Mouse (Mus musculus): ENCODE data around the gene Sertad1. TPM values are rescaled to one million over a fixed set of nuclear protein-coding genes. Genes with fewer than 3 reads are reported as not detected.

The Sertad1 gene
- polyA plus RNA-seq, 1 experiment from 2014 or later: 39.3 TPM

DNA sequence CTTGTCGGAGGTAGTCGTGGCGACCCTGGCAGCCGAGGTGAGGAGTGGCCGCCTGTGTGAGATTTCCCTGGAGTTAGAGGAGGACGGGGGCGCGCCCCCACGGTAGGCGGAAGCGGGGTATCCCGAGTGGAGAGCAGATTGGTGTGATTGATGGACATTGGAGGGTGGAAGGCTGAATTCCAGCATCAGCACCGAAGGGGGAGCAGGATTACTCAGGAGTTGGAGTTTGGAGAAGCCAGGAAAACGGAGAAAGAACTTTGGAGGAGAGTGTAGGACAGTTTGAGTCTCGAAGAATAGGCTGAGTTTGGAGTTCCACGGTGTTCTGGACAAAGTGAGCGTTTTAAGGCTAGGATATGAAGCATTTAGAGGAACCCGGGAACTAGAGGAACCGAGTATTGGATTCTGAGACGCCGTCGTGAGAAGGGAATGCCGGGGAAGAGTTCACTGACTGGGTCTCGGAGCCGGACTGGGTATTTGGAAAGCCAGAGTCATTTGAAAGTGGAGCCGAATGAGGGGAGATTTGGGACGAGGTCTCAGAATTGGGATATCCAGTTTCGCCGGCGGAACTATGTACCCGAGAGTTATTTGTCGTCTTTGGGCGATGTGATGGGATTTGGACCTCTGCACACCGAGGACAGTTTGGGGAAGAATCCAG is 12.7 kb upstream of the Sertad1 start:
- no peak for DNase-seq
- Histone ChIP-seq H3K27me3 (ENCODE audit: insufficient read depth, low read length) (no peaks in the 10 kb centered on the region), H3K9ac (peak overlapping the region; percentile 67), H3K4me3 (ENCODE audit: low read depth, low read length) (peak overlapping the region; percentile 75), H3K27ac (ENCODE audit: low read depth) (peak overlapping the region; percentile 96), H3K9me3 (ENCODE audit: low read depth, low read length) (no peaks in the 10 kb centered on the region), H3K4me2 (peak overlapping the region; percentile 69), H3K4me1 (ENCODE audit: insufficient read depth) (peaks cover 8% of the 10 kb centered on the region; the same call in 1 of the 2 replicates), H3K36me3 (ENCODE audit: insufficient read depth) (peaks cover 20% of the 10 kb centered on the region)
- no peak for TF ChIP-seq CTCF (IDR thresholded peaks at IDR 0.05; ENCODE audit: low read depth)
- no peak; the same call in 1 of the 2 replicates for ATAC-seq (ENCODE audit: insufficient read depth)
- WGBS: under 1% methylated on average over 34 of the region's 34 CpGs

DNA sequence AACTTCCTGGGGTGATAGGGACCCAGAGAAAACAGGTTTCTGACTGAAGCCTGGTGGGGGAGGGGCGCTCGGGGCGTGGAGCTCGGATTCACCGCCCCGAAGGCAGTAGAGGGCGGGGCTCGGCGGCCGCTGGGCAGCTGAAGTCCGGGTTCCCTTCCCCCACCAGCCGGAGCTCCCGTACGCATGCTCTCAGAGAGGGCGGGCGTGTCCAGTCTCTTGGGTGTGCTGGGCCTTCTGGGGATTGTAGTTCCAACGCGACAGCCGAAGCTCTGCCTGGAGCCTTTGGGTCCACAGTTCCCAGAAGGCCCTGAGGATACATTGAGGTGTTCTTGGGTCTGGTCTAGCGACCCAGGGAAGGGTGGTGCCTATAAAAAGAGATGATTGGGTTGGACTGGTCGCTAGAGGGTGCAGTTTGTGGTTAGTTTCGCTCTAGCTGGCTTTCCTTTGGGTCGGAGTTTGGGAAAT is 12.2 kb upstream of the Sertad1 start:
- peak overlapping the region; percentile 96 for H3K27ac ChIP-seq (ENCODE audit: low read depth)
- under 1% methylated on average over 23 of the region's 23 CpGs for WGBS
- no peaks in the 10 kb centered on the region for H3K27me3 ChIP-seq (ENCODE audit: insufficient read depth, low read length)
- DNase-seq: peak; percentile 99
- H3K4me1 ChIP-seq (ENCODE audit: insufficient read depth): peaks cover 8% of the 10 kb centered on the region; the same call in 1 of the 2 replicates
- peak overlapping the region; percentile 67 for H3K9ac ChIP-seq
- H3K36me3 ChIP-seq (ENCODE audit: insufficient read depth): peaks cover 20% of the 10 kb centered on the region
- H3K4me2 ChIP-seq: peak overlapping the region; percentile 69
- ATAC-seq (ENCODE audit: insufficient read depth): peak; percentile 92
- peak; percentile 71 for TF ChIP-seq CTCF (IDR thresholded peaks at IDR 0.05; ENCODE audit: low read depth)
- peak overlapping the region; percentile 75 for H3K4me3 ChIP-seq (ENCODE audit: low read depth, low read length)
- no peaks in the 10 kb centered on the region for H3K9me3 ChIP-seq (ENCODE audit: low read depth, low read length)

DNA sequence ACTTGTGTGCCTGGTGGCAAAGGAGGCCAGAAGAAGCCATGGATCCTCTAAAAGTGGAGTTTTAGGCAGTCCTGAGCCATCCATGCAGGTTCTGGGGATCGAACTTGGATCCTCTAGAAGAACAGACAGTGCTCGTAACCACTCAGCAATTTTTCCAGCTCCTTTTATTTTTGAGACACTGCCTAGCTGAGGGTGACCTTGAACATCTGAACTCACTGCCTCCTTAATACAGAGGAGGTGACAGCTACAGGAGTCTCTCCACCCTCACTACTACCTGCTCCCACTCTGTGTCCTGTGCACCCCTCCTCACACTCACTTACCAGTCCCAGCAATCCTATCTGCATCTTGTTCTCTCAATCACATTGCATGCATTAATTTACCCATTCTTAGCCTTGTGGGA is 11.1 kb upstream of the Sertad1 start:
- no peak for TF ChIP-seq CTCF (IDR thresholded peaks at IDR 0.05; ENCODE audit: low read depth)
- H3K27me3 ChIP-seq (ENCODE audit: insufficient read depth, low read length): no peaks in the 10 kb centered on the region

DNA sequence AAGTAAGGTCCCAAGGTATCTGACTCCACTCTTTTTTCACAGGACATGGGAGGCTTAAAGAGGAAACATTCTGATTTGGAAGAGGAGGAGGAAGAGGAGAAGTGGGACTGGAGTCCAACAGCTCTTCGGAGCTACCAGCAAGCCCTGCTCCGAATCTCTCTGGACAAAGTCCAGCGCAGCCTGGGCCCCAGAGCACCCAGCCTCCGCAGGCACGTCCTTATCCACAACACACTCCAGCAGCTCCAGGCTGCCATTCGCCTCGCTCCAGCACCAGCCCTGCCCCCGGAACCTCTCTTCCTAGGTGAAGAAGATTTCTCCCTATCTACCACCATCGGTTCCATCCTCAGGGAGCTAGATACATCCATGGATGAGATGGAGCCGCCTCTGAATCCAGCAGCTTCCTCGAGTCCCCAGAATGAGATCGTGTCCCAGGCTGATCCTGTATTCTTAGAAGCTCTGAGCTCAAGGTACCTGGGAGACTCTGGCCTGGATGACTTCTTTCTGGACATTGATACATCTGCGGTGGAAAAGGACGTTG is 10.5 kb upstream of the Sertad1 start:
- TF ChIP-seq CTCF (IDR thresholded peaks at IDR 0.05; ENCODE audit: low read depth): no peak
- Histone ChIP-seq H3K9ac (no peak overlapping the region), H3K9me3 (ENCODE audit: low read depth, low read length) (no peaks in the 10 kb centered on the region), H3K36me3 (ENCODE audit: insufficient read depth) (peaks cover 20% of the 10 kb centered on the region), H3K4me1 (ENCODE audit: insufficient read depth) (peaks cover 12% of the 10 kb centered on the region; the same call in 1 of the 2 replicates), H3K27ac (ENCODE audit: low read depth) (no peak overlapping the region), H3K4me2 (no peak overlapping the region), H3K27me3 (ENCODE audit: insufficient read depth, low read length) (no peaks in the 10 kb centered on the region), H3K4me3 (ENCODE audit: low read depth, low read length) (no peak overlapping the region)
- WGBS: 93% methylated on average over 14 of the region's 14 CpGs
- ATAC-seq (ENCODE audit: insufficient read depth): no peak
- no peak for DNase-seq

More for the DNA sequence above, 11.1 kb upstream of the Sertad1 start:
- peaks cover 8% of the 10 kb centered on the region; the same call in 1 of the 2 replicates for H3K4me1 ChIP-seq (ENCODE audit: insufficient read depth)
- WGBS: 96% methylated on average over 2 of the region's 2 CpGs
- no peaks in the 10 kb centered on the region for H3K9me3 ChIP-seq (ENCODE audit: low read depth, low read length)
- peak overlapping the region; percentile 75; the same call in 1 of the 2 replicates for H3K4me3 ChIP-seq (ENCODE audit: low read depth, low read length)
- 0 out of 2 replicates have a peak overlapping the region, but pooled peaks have one; percentile 30 for H3K27ac ChIP-seq (ENCODE audit: low read depth)
- peak overlapping the region; percentile 69 for H3K4me2 ChIP-seq
- H3K36me3 ChIP-seq (ENCODE audit: insufficient read depth): peaks cover 20% of the 10 kb centered on the region
- ATAC-seq (ENCODE audit: insufficient read depth) (no peak), DNase-seq (no peak)
- no peak overlapping the region for H3K9ac ChIP-seq

- 72% methylated on average over 7 of the region's 7 CpGs for WGBS
- Histone ChIP-seq H3K36me3 (ENCODE audit: insufficient read depth) (peaks cover 20% of the 10 kb centered on the region), H3K9ac (no peak overlapping the region), H3K4me3 (ENCODE audit: low read depth, low read length) (no peak overlapping the region), H3K27me3 (ENCODE audit: insufficient read depth, low read length) (no peaks in the 10 kb centered on the region), H3K27ac (ENCODE audit: low read depth) (peak overlapping the region; percentile 15; the same call in 1 of the 2 replicates), H3K9me3 (ENCODE audit: low read depth, low read length) (no peaks in the 10 kb centered on the region), H3K4me1 (ENCODE audit: insufficient read depth) (peaks cover 6% of the 10 kb centered on the region; the same call in 1 of the 2 replicates), H3K4me2 (no peak overlapping the region)
- TF ChIP-seq CTCF (IDR thresholded peaks at IDR 0.05; ENCODE audit: low read depth): no peak
- ATAC-seq (ENCODE audit: insufficient read depth) (no peak), DNase-seq (no peak)
Observed at GRCm38 (mm10) chr7:27478561-27478960, 8.1 kb upstream of the Sertad1 start.

- Histone ChIP-seq H3K4me3 (ENCODE audit: low read depth, low read length) (no peak overlapping the region), H3K27ac (ENCODE audit: low read depth) (no peak overlapping the region), H3K4me2 (no peak overlapping the region), H3K9ac (no peak overlapping the region), H3K27me3 (ENCODE audit: insufficient read depth, low read length) (no peaks in the 10 kb centered on the region), H3K9me3 (ENCODE audit: low read depth, low read length) (no peaks in the 10 kb centered on the region), H3K4me1 (ENCODE audit: insufficient read depth) (peaks cover 6% of the 10 kb centered on the region; the same call in 1 of the 2 replicates), H3K36me3 (ENCODE audit: insufficient read depth) (peaks cover 20% of the 10 kb centered on the region)
- WGBS: 64% methylated on average over 1 of the region's 1 CpGs
- ATAC-seq (ENCODE audit: insufficient read depth) (no peak), DNase-seq (no peak)
- TF ChIP-seq CTCF (IDR thresholded peaks at IDR 0.05; ENCODE audit: low read depth): no peak
Observed at GRCm38 (mm10) chr7:27479750-27480149, 7.0 kb upstream of the Sertad1 start.

DNA sequence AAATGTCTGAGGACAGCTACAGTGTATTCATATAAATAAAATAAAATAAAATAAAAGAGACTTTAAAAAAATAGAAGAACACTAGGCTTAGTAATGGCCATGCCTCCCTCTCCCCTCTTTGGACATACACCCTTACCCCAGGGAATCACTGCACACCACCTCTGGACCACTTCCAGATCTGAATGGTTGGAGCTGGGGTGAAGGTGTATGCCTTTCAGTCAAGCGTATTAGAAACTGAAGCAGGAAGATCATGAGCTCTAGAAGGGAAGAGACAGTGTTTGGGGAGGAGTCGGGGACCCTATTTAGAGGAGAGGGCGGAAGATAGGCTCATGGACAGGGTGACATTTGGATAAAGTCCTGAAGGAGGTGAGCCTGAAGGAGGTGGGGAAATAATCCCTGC is 6.2 kb upstream of the Sertad1 start:
- no peak for DNase-seq
- Histone ChIP-seq H3K27ac (ENCODE audit: low read depth) (peak overlapping the region; percentile 87), H3K36me3 (ENCODE audit: insufficient read depth) (peaks cover 20% of the 10 kb centered on the region), H3K27me3 (ENCODE audit: insufficient read depth, low read length) (no peaks in the 10 kb centered on the region), H3K9ac (no peak overlapping the region), H3K4me2 (peak overlapping the region; percentile 63), H3K4me3 (ENCODE audit: low read depth, low read length) (peak overlapping the region; percentile 33), H3K9me3 (ENCODE audit: low read depth, low read length) (no peaks in the 10 kb centered on the region), H3K4me1 (ENCODE audit: insufficient read depth) (peaks cover 6% of the 10 kb centered on the region; the same call in 1 of the 2 replicates)
- no peak for ATAC-seq (ENCODE audit: insufficient read depth)
- 68% methylated on average over 3 of the region's 3 CpGs for WGBS
- no peak for TF ChIP-seq CTCF (IDR thresholded peaks at IDR 0.05; ENCODE audit: low read depth)
